Mouse (Mus musculus) sigmoid colon, adult 10 weeks (tissue): Measurements from ENCODE around the gene Rbbp8nl. TPM values are rescaled to one million over a fixed set of nuclear protein-coding genes. Genes with fewer than 3 reads are reported as not detected.

Source experiments
- polyA plus RNA-seq: library from polyadenylated mRNA; stranded (reverse); fragments of 350-450 nt; fragmentation: Illumina TruSeq; extraction: RNeasy Lipid Tissue Mini Kit (QIAGEN cat#74804); gene quantifications from one replicate; pipeline ENCODE4 v1.2.3, GENCODE M21; 2014; ENCODE audit warnings: low read depth, low replicate concordance

Rbbp8nl gene
- polyA plus RNA-seq: not detected

DNA sequence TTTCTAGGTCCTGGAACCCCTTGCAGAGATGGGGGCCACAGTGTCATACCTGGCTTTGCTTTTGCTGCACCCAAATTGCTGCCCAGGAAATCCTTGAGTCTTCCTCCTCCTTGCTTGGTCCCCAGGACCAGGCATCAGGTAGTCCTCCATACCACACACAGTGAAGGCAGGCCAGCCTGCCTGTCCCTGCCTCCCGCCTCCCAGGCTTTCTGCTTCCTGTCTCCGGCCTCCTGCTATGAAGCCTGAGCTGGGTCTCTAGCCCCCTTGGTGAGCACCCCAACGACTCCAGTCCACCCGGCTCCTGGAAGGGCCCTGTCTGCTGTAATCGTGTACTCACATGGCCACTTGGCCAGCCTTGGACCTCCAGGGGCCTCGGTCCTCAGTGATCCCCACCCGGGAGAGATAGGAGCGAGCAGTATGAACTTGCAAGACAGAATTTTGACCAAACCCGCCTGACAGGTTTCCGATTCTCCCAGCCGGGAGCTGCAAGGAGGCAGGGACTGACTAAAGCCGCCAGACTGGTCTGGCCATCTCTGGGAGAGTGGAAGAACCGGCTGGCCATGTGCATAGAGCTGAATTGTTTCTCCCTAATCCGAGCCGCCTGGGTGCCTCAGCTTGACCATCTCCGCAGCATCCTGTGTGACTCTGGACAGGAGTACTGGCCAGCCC is at the start of gene Rbbp8nl:
Gene Rbbp8nl (minus strand): TSS at position 440 of the 669 bp plus-strand sequence.

GRCm38 (mm10) chr2:180334551-180334986 is 44.9 kb upstream of the Rbbp8nl start, which contains the start of gene Gata5:
Gene Gata5 (minus strand): TSS chr2:180334699.

GRCm38 (mm10) chr2:180273394-180274244 is 16.1 kb downstream of the Rbbp8nl start, which contains the start of gene Cables2:
Gene Cables2 (minus strand): TSS chr2:180273496.

DNA sequence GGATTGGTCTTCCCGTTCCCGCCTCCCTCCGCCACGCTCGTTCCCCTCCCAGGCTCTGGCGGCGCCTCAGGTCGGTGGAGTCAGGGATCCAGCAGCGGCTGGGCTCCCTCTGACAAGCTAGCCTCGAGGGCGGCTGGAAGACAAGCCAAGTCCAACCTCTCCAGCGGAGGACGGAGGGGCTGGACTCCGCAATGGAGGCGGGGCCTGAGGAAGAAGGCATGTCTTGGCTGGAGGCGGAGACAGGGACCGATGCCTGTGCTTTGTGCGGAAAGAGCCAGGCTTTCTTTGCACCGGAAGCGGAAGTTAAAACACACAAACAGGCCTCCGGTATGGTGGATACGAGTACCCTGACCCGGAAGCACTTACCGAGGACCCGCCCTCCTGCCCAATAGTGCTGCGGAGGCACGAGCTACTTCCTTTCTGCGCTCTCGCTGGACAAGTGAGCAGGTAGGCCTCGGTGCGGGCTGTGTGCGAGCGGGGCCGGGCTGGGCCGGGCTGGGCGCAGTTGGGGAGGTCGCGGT is 32.6 kb downstream of the Rbbp8nl start, which contains the start of gene Rps21:
Gene Rps21 (plus strand): TSS at position 377 of the 521 bp plus-strand sequence.

Other genes with a start within 250 kb of the Rbbp8nl start
- gene Psma7, start 247.4 kb downstream of the Rbbp8nl start, polyA plus RNA-seq: 58.1 TPM
- gene Ss18l1, start 247.4 kb downstream of the Rbbp8nl start, polyA plus RNA-seq: 9.6 TPM
- gene Mtg2, start 219.3 kb downstream of the Rbbp8nl start, polyA plus RNA-seq: 2.1 TPM
- gene Hrh3, start 185.4 kb downstream of the Rbbp8nl start, polyA plus RNA-seq: not detected
- 148 TPM for gene Osbpl2, start 170.6 kb downstream of the Rbbp8nl start, polyA plus RNA-seq
- gene Adrm1, start 118.4 kb downstream of the Rbbp8nl start, polyA plus RNA-seq: 9.0 TPM
- gene Lama5, start 64.0 kb downstream of the Rbbp8nl start, polyA plus RNA-seq: 6.2 TPM
- 220 TPM for gene Rps21, start 32.5 kb downstream of the Rbbp8nl start, polyA plus RNA-seq
- gene Cables2, start 16.4 kb downstream of the Rbbp8nl start, polyA plus RNA-seq: 12.5 TPM
- not detected for gene Gata5, start 44.8 kb upstream of the Rbbp8nl start, polyA plus RNA-seq
- 1.1 TPM for gene Slco4a1, start 166.4 kb upstream of the Rbbp8nl start, polyA plus RNA-seq
- gene Ntsr1, start 210.1 kb upstream of the Rbbp8nl start, polyA plus RNA-seq: 0.09 TPM